Mouse (Mus musculus): ENCODE results near the gene Acp4.

DNA sequence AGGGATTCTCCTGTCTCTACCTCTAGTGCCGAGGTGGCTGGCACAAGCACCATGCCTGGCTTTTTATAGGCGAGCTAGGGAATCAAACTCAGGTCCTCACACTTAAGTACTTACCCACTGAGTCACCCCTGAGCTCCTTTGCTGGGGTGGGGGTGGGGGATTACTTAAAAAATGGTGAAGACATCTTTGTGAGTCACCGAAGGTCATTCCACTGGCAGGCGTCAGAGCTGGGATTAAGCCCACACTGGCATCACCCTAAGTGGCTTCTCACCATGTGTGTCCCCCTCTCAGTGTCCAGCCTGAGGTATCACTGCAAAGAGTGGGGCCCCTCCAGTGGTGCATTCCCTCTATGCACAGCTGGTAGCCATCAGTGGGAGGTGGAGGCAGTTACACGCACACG is 3.2 kb upstream of the Acp4 start:
- no peak for TF ChIP-seq POLR2A (IDR thresholded peaks at IDR 0.05; ENCODE audit: low read depth, low read length)
- TF ChIP-seq CTCF (IDR thresholded peaks at IDR 0.05; ENCODE audit: borderline replicate concordance, insufficient read depth, low read length) = no peak
